Mouse (Mus musculus): ENCODE results near the gene Hist2h3b.

Hist2h3b gene

GRCm38 (mm10) chr3:96225421-96225820, 43.0 kb upstream of the Hist2h3b start:
- no peaks in the 10 kb centered on the region for H3K36me3 ChIP-seq (ENCODE audit: insufficient read depth, low read length)
- H3K4me1 ChIP-seq (replicated peaks; ENCODE audit: low read depth, low read length) = peaks cover 36% of the 10 kb centered on the region
- TF ChIP-seq POU5F1 (IDR thresholded peaks at IDR 0.05; ENCODE audit: borderline replicate concordance, low read length) (no peak), NANOG (IDR thresholded peaks at IDR 0.05; ENCODE audit: borderline replicate concordance, low read length) (no peak), CTCF (conservative IDR thresholded peaks at IDR 0.05; ENCODE audit: low read length) (no peak)
- H3K27me3 ChIP-seq (ENCODE audit: insufficient read depth, low read length) = peaks cover 12% of the 10 kb centered on the region; the same call in 1 of the 2 replicates
- H3K4me3 ChIP-seq (replicated peaks; ENCODE audit: low read length) = no peak overlapping the region
- H3K9me3 ChIP-seq (ENCODE audit: low read length) = no peaks in the 10 kb centered on the region

- no peaks in the 10 kb centered on the region for H3K9me3 ChIP-seq (ENCODE audit: low read length)
- peaks cover 7% of the 10 kb centered on the region; the same call in 1 of the 2 replicates for H3K27me3 ChIP-seq (ENCODE audit: insufficient read depth, low read length)
- no peak overlapping the region for H3K4me3 ChIP-seq (replicated peaks; ENCODE audit: low read length)
- H3K4me1 ChIP-seq (replicated peaks; ENCODE audit: low read depth, low read length) = peaks cover 26% of the 10 kb centered on the region
- TF ChIP-seq POU5F1 (IDR thresholded peaks at IDR 0.05; ENCODE audit: borderline replicate concordance, low read length) (no peak), CTCF (conservative IDR thresholded peaks at IDR 0.05; ENCODE audit: low read length) (no peak), NANOG (IDR thresholded peaks at IDR 0.05; ENCODE audit: borderline replicate concordance, low read length) (no peak)
- no peaks in the 10 kb centered on the region for H3K36me3 ChIP-seq (ENCODE audit: insufficient read depth, low read length)
These were observed 41.5 kb upstream of the Hist2h3b start for GRCm38 (mm10) chr3:96226695-96227648.

- H3K4me1 ChIP-seq (replicated peaks; ENCODE audit: low read depth, low read length) = peaks cover 20% of the 10 kb centered on the region
- TF ChIP-seq NANOG (IDR thresholded peaks at IDR 0.05; ENCODE audit: borderline replicate concordance, low read length) (no peak), POU5F1 (IDR thresholded peaks at IDR 0.05; ENCODE audit: borderline replicate concordance, low read length) (no peak), CTCF (conservative IDR thresholded peaks at IDR 0.05; ENCODE audit: low read length) (no peak)
- no peaks in the 10 kb centered on the region for H3K9me3 ChIP-seq (ENCODE audit: low read length)
- H3K27me3 ChIP-seq (ENCODE audit: insufficient read depth, low read length) = no peaks in the 10 kb centered on the region; the same call in 1 of the 2 replicates
- H3K4me3 ChIP-seq (replicated peaks; ENCODE audit: low read length) = no peak overlapping the region
- no peaks in the 10 kb centered on the region for H3K36me3 ChIP-seq (ENCODE audit: insufficient read depth, low read length)
These were observed 39.6 kb upstream of the Hist2h3b start for GRCm38 (mm10) chr3:96228828-96229227.

- peaks cover 3% of the 10 kb centered on the region; the same call in 1 of the 2 replicates for H3K36me3 ChIP-seq (ENCODE audit: insufficient read depth, low read length)
- H3K27me3 ChIP-seq (ENCODE audit: insufficient read depth, low read length) = no peaks in the 10 kb centered on the region
- H3K4me3 ChIP-seq (replicated peaks; ENCODE audit: low read length) = no peak overlapping the region
- peaks cover 17% of the 10 kb centered on the region for H3K4me1 ChIP-seq (replicated peaks; ENCODE audit: low read depth, low read length)
- no peaks in the 10 kb centered on the region for H3K9me3 ChIP-seq (ENCODE audit: low read length)
- TF ChIP-seq POU5F1 (IDR thresholded peaks at IDR 0.05; ENCODE audit: borderline replicate concordance, low read length) (no peak), NANOG (IDR thresholded peaks at IDR 0.05; ENCODE audit: borderline replicate concordance, low read length) (no peak), CTCF (conservative IDR thresholded peaks at IDR 0.05; ENCODE audit: low read length) (no peak)
These were observed 38.0 kb upstream of the Hist2h3b start for GRCm38 (mm10) chr3:96230404-96230803.

GRCm38 (mm10) chr3:96230910-96231757, 37.3 kb upstream of the Hist2h3b start:
- peaks cover 11% of the 10 kb centered on the region; the same call in 1 of the 2 replicates for H3K36me3 ChIP-seq (ENCODE audit: insufficient read depth, low read length)
- no peak for TF ChIP-seq CTCF (conservative IDR thresholded peaks at IDR 0.05; ENCODE audit: low read length)
- H3K4me3 ChIP-seq (replicated peaks; ENCODE audit: low read length) = no peak overlapping the region
- H3K4me1 ChIP-seq (replicated peaks; ENCODE audit: low read depth, low read length) = peaks cover 14% of the 10 kb centered on the region
- no peaks in the 10 kb centered on the region for H3K9me3 ChIP-seq (ENCODE audit: low read length)
- H3K27me3 ChIP-seq (ENCODE audit: insufficient read depth, low read length) = no peaks in the 10 kb centered on the region

GRCm38 (mm10) chr3:96231758-96232120, 36.7 kb upstream of the Hist2h3b start:
- TF ChIP-seq CTCF (conservative IDR thresholded peaks at IDR 0.05; ENCODE audit: low read length) (no peak), POU5F1 (IDR thresholded peaks at IDR 0.05; ENCODE audit: borderline replicate concordance, low read length) (no peak), NANOG (IDR thresholded peaks at IDR 0.05; ENCODE audit: borderline replicate concordance, low read length) (no peak)
- peaks cover 18% of the 10 kb centered on the region for H3K4me1 ChIP-seq (replicated peaks; ENCODE audit: low read depth, low read length)
- H3K27me3 ChIP-seq (ENCODE audit: insufficient read depth, low read length) = no peaks in the 10 kb centered on the region
- H3K36me3 ChIP-seq (ENCODE audit: insufficient read depth, low read length) = peaks cover 17% of the 10 kb centered on the region; the same call in 1 of the 2 replicates
- H3K4me3 ChIP-seq (replicated peaks; ENCODE audit: low read length) = no peak overlapping the region
- H3K9me3 ChIP-seq (ENCODE audit: low read length) = no peaks in the 10 kb centered on the region

- Histone ChIP-seq H3K9me3 (ENCODE audit: low read length) (no peaks in the 10 kb centered on the region), H3K27me3 (ENCODE audit: insufficient read depth, low read length) (no peaks in the 10 kb centered on the region), H3K36me3 (ENCODE audit: insufficient read depth, low read length) (peaks cover 26% of the 10 kb centered on the region; the same call in 1 of the 2 replicates), H3K4me3 (replicated peaks; ENCODE audit: low read length) (no peak overlapping the region), H3K4me1 (replicated peaks; ENCODE audit: low read depth, low read length) (peaks cover 20% of the 10 kb centered on the region)
- TF ChIP-seq POU5F1 (IDR thresholded peaks at IDR 0.05; ENCODE audit: borderline replicate concordance, low read length) = no peak
- TF ChIP-seq NANOG (IDR thresholded peaks at IDR 0.05; ENCODE audit: borderline replicate concordance, low read length) = no peak
- TF ChIP-seq CTCF (conservative IDR thresholded peaks at IDR 0.05; ENCODE audit: low read length) = no peak
These were observed 33.5 kb upstream of the Hist2h3b start for GRCm38 (mm10) chr3:96234914-96235313.

- TF ChIP-seq NANOG (IDR thresholded peaks at IDR 0.05; ENCODE audit: borderline replicate concordance, low read length) (no peak), POU5F1 (IDR thresholded peaks at IDR 0.05; ENCODE audit: borderline replicate concordance, low read length) (no peak), CTCF (conservative IDR thresholded peaks at IDR 0.05; ENCODE audit: low read length) (no peak)
- Histone ChIP-seq H3K27me3 (ENCODE audit: insufficient read depth, low read length) (no peaks in the 10 kb centered on the region), H3K36me3 (ENCODE audit: insufficient read depth, low read length) (peaks cover 26% of the 10 kb centered on the region; the same call in 1 of the 2 replicates), H3K4me3 (replicated peaks; ENCODE audit: low read length) (no peak overlapping the region), H3K9me3 (ENCODE audit: low read length) (no peaks in the 10 kb centered on the region), H3K4me1 (replicated peaks; ENCODE audit: low read depth, low read length) (peaks cover 21% of the 10 kb centered on the region)
These were observed 32.6 kb upstream of the Hist2h3b start for GRCm38 (mm10) chr3:96235836-96236235.
